Mouse (Mus musculus) lung, postnatal 0 days (tissue): Measurements from ENCODE around the gene Mrpl44.

Experiments used
- CTCF ChIP-seq: IDR thresholded peaks from 2 replicates; pipeline ENCODE4 v1.5.1; 2016; ENCODE audit warnings: antibody characterized with exemption, mild to moderate bottlenecking
- EP300 ChIP-seq: IDR thresholded peaks from 2 replicates; pipeline ENCODE4 v1.6.1; 2016; ENCODE audit warnings: antibody characterized with exemption, mild to moderate bottlenecking, control low read depth

DNA sequence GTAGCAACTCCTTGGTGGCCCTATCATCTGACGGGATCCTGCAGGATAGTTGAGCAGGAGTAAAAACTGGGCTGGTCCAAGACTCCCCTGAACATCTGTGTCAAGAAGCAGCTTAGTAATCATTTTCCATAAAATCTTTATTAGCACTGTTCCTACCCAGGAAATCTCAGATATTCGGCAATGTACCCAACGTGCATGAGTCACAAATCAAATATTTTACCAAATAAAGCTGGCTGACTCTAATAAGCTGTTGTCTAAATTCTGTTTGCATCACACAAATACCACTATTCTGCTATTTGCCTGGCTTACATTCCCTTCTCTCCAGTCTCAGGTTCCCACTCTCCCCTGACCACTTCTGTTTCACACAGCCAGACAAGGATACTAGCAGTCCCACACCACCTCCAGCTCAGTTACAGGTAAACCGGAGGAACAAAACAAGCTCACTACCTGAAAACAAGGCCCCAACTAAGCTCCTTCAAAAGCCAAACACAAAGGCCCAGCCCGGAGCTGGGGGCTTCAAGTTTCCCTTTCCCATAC is 16.3 kb upstream of the Mrpl44 start:
- no peak for TF ChIP-seq CTCF
- no peak for TF ChIP-seq EP300
